Mouse (Mus musculus): Measurements from ENCODE around the gene Arhgap40.

DNA sequence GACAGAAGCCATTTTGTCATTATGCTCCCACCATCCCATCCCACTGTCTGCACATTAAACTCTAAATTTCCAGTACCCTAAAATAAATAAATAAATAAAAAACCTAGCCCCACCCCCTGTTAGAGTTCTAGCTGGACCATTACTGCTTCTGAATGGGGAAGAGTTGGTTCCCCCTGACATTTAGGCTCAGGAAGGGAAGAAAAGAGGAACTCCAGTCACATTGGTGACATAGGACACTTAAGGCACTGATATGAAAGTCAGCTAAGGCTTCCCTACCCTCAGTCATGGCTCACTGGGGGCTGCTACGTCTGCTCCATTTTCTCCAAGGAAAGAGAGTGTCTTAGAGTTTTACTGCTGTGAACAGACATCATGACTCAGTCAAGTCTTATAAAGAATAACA, 84.2 kb downstream of the Arhgap40 start:
- no peak for TF ChIP-seq CTCF (IDR thresholded peaks at IDR 0.05; ENCODE audit: low read depth)
- TF ChIP-seq EP300 (IDR thresholded peaks at IDR 0.05; ENCODE audit: low read depth), result no peak
